Comparison of ENCODE assay signal across 11 mouse cellular contexts in genomic region chr1:130397109-130397508, GRCm38 (mm10). TPM values are rescaled to one million over a fixed set of nuclear protein-coding genes. Genes with fewer than 3 reads are reported as not detected.
"Had no signal": no experiment of that assay in that cellular context is flagged by ENCODE, and none has a peak within 500 bp of the region (broad histone marks: within the 10 kb centered on the region; RNA-seq: fewer than 3 reads in every experiment).

No protein-coding gene starts in this region.

RNA-seq across cellular contexts. Expression of gene Cd55b, which starts 25.7 kb away (rescaled TPM):
- total RNA-seq: layer of hippocampus, postnatal 25 days had no signal
- polyA plus RNA-seq: kidney, embryonic 15.5 days; limb, embryonic 10.5 days; limb, embryonic 14.5 days; liver, embryonic 16.5 days; lung, embryonic 14.5 days; midbrain, embryonic 10.5 days; midbrain, embryonic 14.5 days; myocyte; neural tube, embryonic 11.5 days; neural tube, embryonic 15.5 days had no signal
